Mouse (Mus musculus): Measurements from ENCODE around the gene Kpna4. TPM values are rescaled to one million over a fixed set of nuclear protein-coding genes. Genes with fewer than 3 reads are reported as not detected.

Kpna4 gene
- 27.7 and 31.5 TPM in 2 replicates for polyA plus RNA-seq (2016; fragmentation: Nextera tagmentation; extraction: Ambion mirVana)

DNA sequence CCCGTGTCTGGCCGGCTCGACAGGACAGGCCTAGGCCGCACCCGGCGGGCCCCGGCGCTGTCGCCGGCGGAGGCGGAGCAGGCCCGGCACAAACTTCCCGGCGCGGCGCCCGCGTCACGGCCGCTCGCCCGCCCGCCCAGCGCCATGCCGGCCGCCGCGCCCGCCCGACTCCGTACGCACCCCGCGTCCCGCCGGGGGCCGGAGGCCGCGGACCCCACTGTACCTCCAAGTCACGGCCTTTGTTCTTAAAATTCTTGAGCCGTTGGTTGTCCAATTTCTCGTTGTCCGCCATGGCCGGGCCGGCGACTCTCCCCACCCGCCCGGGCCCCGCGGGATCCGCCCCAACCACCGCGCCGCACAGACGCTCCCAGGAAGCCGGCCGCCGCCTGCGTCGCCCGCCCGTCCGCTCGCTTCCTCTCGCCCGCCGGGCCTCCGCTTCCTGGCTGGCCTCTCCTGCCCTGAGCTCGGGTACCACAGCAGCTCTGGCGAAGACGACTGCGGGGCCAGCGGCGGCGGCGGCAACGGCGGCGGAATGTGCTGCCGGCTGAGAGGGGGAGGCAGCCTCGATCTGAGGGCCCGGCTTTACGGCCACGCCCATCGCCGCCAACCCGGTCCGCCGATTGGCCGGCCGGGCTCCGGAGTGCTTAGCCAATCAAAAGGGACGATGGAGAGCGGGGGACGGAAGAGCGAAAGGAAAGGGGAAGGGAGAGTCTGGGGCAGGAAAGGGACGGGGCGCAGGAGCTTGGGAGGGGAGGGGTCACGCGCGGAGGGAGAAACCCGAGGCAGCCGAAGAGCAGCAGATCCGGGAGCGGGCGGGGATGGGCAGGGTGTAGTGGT, at the start of gene Kpna4:
TSS of gene Kpna4 (minus strand) at position 605 of the 837 bp plus-strand sequence.
- H3K27me3 ChIP-seq (replicated peaks) = no peaks in the 10 kb centered on the region
- H3K9ac ChIP-seq = peak within 1 kb of the TSS; percentile 96
- H3K4me1 ChIP-seq = peaks cover 28% of the 10 kb centered on the region
- H3K9me3 ChIP-seq (replicated peaks) = no peaks in the 10 kb centered on the region
- peak within 1 kb of the TSS; percentile 92 for H3K27ac ChIP-seq
- ATAC-seq = peak; percentile 92
- peak within 1 kb of the TSS; percentile 93 for H3K4me3 ChIP-seq
- under 1% methylated on average over 100 of the region's 107 CpGs for WGBS (ENCODE audit: insufficient replicate concordance)
- peak within 1 kb of the TSS; percentile 85 for H3K4me2 ChIP-seq
- H3K36me3 ChIP-seq = no peaks in the 10 kb centered on the region

DNA sequence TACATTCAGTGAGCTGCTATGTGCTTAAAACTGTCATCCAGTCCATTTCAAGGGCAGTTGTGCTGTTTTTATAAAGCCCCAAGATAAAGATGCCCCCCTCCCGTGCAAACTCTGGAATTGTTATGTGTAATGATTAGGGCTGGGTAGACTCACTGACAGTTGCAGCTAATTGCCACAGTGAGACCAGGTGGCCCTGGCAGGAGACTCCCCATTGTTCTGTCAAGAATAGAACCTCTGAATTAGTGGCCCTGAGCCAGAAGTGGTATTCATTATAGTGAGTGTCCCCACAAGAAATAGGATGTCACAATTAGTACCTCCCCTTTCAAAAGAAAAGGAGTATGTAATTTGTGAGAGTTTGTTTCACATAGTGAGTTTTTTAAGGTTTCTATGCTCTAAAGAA, 48.3 kb upstream of the Kpna4 start:
- Histone ChIP-seq H3K36me3 (no peaks in the 10 kb centered on the region), H3K4me3 (no peak overlapping the region), H3K4me1 (no peaks in the 10 kb centered on the region), H3K9ac (no peak overlapping the region), H3K4me2 (no peak overlapping the region), H3K27ac (no peak overlapping the region), H3K9me3 (replicated peaks) (no peaks in the 10 kb centered on the region), H3K27me3 (replicated peaks) (no peaks in the 10 kb centered on the region)
- ATAC-seq = no peak
- WGBS (ENCODE audit: insufficient replicate concordance) = 48% methylated on average over 1 of the region's 1 CpGs

DNA sequence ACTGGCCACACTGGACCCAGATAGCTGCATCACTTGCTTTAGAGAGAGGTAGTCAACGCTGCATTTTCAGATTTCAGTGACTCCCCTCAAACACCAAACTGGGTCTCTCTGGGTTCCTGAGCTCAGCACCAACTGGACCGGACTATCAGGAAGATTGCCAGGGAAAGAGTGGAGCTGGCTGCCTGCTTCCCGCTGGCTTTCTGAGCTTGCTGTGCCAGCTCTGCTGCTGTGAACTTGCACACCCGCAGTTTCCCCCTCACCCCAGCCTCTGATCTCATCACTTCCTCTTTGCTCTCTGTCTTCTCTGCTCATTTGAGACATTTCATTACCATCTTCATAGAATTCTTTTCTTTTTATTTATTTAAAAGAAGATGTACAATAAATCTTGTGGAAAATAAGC, 44.2 kb upstream of the Kpna4 start:
- no peaks in the 10 kb centered on the region for H3K36me3 ChIP-seq
- H3K4me1 ChIP-seq = no peaks in the 10 kb centered on the region
- no peak overlapping the region for H3K9ac ChIP-seq
- no peak overlapping the region for H3K27ac ChIP-seq
- no peak for ATAC-seq
- WGBS (ENCODE audit: insufficient replicate concordance) = 34% methylated on average over 4 of the region's 4 CpGs
- H3K27me3 ChIP-seq (replicated peaks) = no peaks in the 10 kb centered on the region
- H3K4me2 ChIP-seq = no peak overlapping the region
- H3K9me3 ChIP-seq (replicated peaks) = no peaks in the 10 kb centered on the region
- H3K4me3 ChIP-seq = no peak overlapping the region

DNA sequence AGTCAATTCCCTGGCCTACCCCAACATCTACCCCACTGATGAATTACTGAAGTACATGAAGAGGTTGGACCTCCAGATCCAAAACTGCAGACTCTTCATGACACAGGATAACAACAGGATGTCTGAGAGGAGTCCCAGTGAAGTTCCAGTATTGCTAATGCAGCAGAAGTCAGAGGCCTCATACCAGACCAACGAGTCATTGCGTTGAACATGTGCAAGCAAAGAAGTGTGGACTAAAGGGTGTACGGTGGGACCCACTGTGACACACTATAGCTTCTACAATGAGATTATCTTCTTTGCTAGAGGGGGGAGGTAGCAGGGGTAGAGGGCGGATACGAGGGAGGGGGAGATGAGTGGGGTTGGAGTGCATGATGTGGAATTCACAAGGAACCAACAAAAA, 42.9 kb upstream of the Kpna4 start:
- H3K4me3 ChIP-seq = no peak overlapping the region
- no peaks in the 10 kb centered on the region for H3K4me1 ChIP-seq
- ATAC-seq = no peak
- no peaks in the 10 kb centered on the region for H3K36me3 ChIP-seq
- no peak overlapping the region for H3K27ac ChIP-seq
- H3K27me3 ChIP-seq (replicated peaks) = no peaks in the 10 kb centered on the region
- H3K9ac ChIP-seq = no peak overlapping the region
- no peak overlapping the region for H3K4me2 ChIP-seq
- H3K9me3 ChIP-seq (replicated peaks) = no peaks in the 10 kb centered on the region
- 78% methylated on average over 5 of the region's 5 CpGs for WGBS (ENCODE audit: insufficient replicate concordance)

DNA sequence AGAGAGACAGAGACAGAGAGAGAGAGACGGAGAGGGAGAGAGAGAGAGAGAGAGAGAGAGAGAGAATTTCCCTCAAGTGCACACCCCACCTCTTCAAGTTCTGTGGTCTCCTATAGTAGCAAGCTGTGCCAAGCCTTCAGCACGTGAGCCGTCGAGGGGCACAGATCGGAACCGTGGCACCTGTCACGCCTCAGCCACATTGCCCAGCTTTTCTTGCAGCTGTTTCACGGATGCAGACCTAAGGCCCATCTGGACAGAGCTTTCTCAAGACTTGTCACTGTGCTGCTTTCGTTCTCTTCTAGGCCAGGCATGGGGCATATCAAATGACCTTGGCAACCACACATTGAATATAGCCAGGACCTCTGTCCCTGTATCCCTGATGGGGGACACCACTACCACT, 41.8 kb upstream of the Kpna4 start:
- no peaks in the 10 kb centered on the region for H3K36me3 ChIP-seq
- no peak overlapping the region for H3K27ac ChIP-seq
- H3K27me3 ChIP-seq (replicated peaks) = no peaks in the 10 kb centered on the region
- H3K4me3 ChIP-seq = no peak overlapping the region
- H3K4me1 ChIP-seq = no peaks in the 10 kb centered on the region
- no peaks in the 10 kb centered on the region for H3K9me3 ChIP-seq (replicated peaks)
- ATAC-seq = no peak
- WGBS (ENCODE audit: insufficient replicate concordance) = 80% methylated on average over 9 of the region's 9 CpGs
- no peak overlapping the region for H3K4me2 ChIP-seq
- H3K9ac ChIP-seq = no peak overlapping the region

DNA sequence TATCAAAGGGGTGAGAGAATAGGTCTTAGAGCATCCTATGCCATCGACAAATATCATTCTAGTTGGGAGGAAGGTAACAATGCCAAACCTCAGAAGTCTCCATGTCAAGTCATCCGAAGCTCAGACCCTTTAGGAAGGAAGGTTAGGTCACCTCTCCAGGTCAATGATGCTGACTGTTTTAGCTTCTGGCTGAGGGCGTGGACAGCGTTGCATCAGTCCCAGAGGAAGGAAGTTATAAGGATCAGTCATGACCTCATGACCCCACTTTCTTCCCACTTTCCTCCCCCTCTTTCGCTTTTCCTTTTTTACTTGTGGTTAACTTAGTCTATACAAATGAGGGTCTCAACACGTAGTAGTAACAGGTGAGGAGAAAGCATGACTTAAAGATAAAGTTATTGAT, 36.1 kb upstream of the Kpna4 start:
- no peaks in the 10 kb centered on the region for H3K36me3 ChIP-seq
- no peaks in the 10 kb centered on the region for H3K9me3 ChIP-seq (replicated peaks)
- ATAC-seq = no peak
- H3K27me3 ChIP-seq (replicated peaks) = no peaks in the 10 kb centered on the region
- WGBS (ENCODE audit: insufficient replicate concordance) = 33% methylated on average over 6 of the region's 6 CpGs
- H3K9ac ChIP-seq = no peak overlapping the region
- H3K4me3 ChIP-seq = no peak overlapping the region
- no peak overlapping the region for H3K27ac ChIP-seq
- no peak overlapping the region for H3K4me2 ChIP-seq
- H3K4me1 ChIP-seq = no peaks in the 10 kb centered on the region

DNA sequence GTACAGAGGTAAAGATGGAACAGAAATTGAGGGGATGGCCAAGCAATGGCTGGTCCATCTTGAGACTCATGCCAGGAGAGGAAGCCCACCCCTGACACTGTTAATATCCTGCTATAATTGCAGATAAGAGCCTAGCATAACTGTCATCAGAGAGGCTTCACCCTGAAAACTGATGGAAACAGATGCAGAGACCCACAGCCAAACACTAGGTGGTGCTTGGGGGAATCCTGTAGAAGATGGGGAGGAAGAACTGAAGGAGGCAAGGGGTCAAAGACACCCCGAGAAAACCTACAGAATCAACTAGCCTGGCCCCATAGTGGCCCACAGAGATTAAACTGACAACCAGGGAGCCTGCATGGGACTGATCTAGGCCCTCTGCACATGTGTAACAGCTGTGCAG, 33.5 kb upstream of the Kpna4 start:
- H3K9ac ChIP-seq = no peak overlapping the region
- no peak for ATAC-seq
- no peak overlapping the region for H3K27ac ChIP-seq
- WGBS (ENCODE audit: insufficient replicate concordance) = 21% methylated on average over 1 of the region's 1 CpGs
- no peaks in the 10 kb centered on the region for H3K27me3 ChIP-seq (replicated peaks)
- no peak overlapping the region for H3K4me2 ChIP-seq
- H3K4me3 ChIP-seq = no peak overlapping the region
- no peaks in the 10 kb centered on the region for H3K9me3 ChIP-seq (replicated peaks)
- H3K36me3 ChIP-seq = no peaks in the 10 kb centered on the region
- H3K4me1 ChIP-seq = no peaks in the 10 kb centered on the region

DNA sequence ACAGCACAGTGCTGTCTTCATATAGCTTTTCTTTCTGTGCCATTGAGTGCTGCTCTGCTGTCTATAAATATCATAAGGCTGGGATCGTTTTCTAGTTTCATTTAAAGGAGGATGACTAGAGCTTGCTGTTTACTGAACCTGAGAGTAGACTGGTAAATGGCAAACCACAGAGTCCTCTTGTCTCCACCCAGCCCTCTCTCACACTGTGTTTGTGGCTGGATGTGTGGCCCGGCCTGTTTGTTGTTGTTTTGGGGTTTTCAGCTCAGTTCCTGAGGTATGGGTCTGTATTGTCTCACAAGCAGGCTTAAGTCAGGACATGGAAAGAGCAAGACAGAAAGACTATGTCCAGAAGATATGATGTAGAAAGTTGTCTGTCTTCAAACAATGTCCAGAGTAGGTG, 32.6 kb upstream of the Kpna4 start:
- Histone ChIP-seq H3K27ac (no peak overlapping the region), H3K4me1 (no peaks in the 10 kb centered on the region), H3K27me3 (replicated peaks) (no peaks in the 10 kb centered on the region), H3K4me3 (no peak overlapping the region), H3K9me3 (replicated peaks) (no peaks in the 10 kb centered on the region), H3K4me2 (no peak overlapping the region), H3K36me3 (no peaks in the 10 kb centered on the region), H3K9ac (no peak overlapping the region)
- 57% methylated on average over 2 of the region's 2 CpGs for WGBS (ENCODE audit: insufficient replicate concordance)
- ATAC-seq = no peak

DNA sequence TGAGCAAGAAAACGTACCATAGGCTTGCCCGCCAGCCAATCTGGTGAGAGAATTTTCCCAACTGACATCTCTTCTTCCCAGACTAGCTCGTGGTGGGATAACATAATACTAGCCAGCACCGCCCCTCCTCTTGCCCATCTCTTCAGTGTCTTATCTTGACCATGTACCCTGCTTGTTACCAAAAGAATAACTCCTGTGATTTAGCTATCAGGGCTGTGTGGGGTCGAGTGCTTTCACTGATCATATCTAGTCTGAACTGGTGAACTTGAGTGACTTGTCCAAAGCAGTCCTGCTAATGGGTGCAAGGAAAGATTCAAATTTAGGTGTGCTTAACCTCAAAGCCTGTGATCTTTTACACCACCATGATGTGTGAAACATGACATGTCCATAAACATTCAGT, 31.0 kb upstream of the Kpna4 start:
- no peak overlapping the region for H3K9ac ChIP-seq
- no peak overlapping the region for H3K27ac ChIP-seq
- H3K4me3 ChIP-seq = no peak overlapping the region
- H3K4me2 ChIP-seq = no peak overlapping the region
- no peaks in the 10 kb centered on the region for H3K36me3 ChIP-seq
- 46% methylated on average over 5 of the region's 5 CpGs for WGBS (ENCODE audit: insufficient replicate concordance)
- ATAC-seq = no peak
- H3K4me1 ChIP-seq = no peaks in the 10 kb centered on the region
- no peaks in the 10 kb centered on the region for H3K27me3 ChIP-seq (replicated peaks)
- H3K9me3 ChIP-seq (replicated peaks) = no peaks in the 10 kb centered on the region

DNA sequence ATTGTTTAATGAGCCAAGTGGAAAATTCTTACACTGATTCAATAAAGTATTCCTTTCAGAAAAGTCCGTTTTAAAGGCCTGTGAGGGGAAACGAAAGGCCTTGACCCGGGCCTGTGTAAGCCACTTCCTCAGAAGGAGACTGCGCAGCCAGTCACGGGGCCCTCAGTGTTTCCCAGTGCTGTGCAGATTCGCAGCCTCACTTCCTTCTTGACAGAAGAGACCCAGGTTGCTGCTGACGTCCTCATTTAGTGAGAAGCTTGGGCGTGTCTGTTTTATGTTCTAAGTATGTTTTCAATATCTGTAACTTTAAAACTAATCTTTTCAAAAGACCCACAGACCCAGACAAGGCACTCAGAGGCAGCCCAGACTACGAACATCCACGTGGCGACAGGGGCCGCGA, 29.6 kb upstream of the Kpna4 start:
- H3K27ac ChIP-seq = no peak overlapping the region
- 50% methylated on average over 13 of the region's 13 CpGs for WGBS (ENCODE audit: insufficient replicate concordance)
- H3K27me3 ChIP-seq (replicated peaks) = no peaks in the 10 kb centered on the region
- H3K4me3 ChIP-seq = no peak overlapping the region
- no peak overlapping the region for H3K9ac ChIP-seq
- H3K4me2 ChIP-seq = no peak overlapping the region
- H3K4me1 ChIP-seq = no peaks in the 10 kb centered on the region
- H3K36me3 ChIP-seq = no peaks in the 10 kb centered on the region
- ATAC-seq = no peak
- no peaks in the 10 kb centered on the region for H3K9me3 ChIP-seq (replicated peaks)

DNA sequence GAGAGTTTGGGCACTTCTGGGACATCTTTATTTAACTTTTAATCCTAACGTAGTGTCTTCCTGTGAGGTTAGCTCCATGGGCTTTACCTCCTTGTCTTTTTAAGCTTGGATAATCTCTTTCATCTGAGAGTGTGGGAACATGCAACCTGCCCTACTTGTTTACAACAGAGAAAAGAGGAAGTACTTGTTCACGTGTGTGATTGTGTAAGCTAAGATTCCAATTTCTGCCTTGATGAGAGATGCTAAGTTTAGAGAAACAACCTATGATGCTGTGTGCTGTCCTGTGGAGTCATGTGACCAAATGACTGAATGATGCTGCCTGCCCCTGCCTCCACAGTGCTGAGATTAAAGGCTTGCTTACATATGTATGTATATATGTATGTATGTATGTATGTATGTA, 27.8 kb upstream of the Kpna4 start:
- no peak for ATAC-seq

DNA sequence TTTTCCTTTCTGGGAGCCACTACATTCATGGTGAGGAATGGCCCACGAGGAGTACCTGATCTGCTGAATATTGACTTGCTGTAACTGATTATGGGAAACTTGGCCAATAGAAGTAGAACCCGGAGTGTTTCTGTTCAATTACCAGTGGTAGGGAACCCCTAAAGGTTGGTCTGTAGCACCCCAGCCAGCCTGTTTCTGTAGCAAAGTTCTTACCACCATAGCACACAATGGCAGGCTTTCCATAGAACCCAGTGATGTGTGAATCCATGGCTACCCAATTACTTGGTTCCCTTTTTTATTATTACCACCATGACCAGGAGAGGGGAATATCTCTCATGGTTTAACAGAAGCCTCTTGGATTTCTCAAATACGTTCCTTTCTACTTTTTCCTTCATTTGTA, 24.0 kb upstream of the Kpna4 start:
- 69% methylated on average over 3 of the region's 3 CpGs for WGBS (ENCODE audit: insufficient replicate concordance)
- no peaks in the 10 kb centered on the region for H3K4me1 ChIP-seq
- H3K9ac ChIP-seq = no peak overlapping the region
- no peak overlapping the region for H3K27ac ChIP-seq
- H3K36me3 ChIP-seq = no peaks in the 10 kb centered on the region
- H3K9me3 ChIP-seq (replicated peaks) = no peaks in the 10 kb centered on the region
- no peak overlapping the region for H3K4me3 ChIP-seq
- ATAC-seq = no peak
- no peak overlapping the region for H3K4me2 ChIP-seq
- H3K27me3 ChIP-seq (replicated peaks) = no peaks in the 10 kb centered on the region

More for the DNA sequence above, 27.8 kb upstream of the Kpna4 start:
- no peaks in the 10 kb centered on the region for H3K4me1 ChIP-seq
- H3K9me3 ChIP-seq (replicated peaks) = no peaks in the 10 kb centered on the region
- WGBS (ENCODE audit: insufficient replicate concordance) = 32% methylated on average over 2 of the region's 2 CpGs
- H3K36me3 ChIP-seq = no peaks in the 10 kb centered on the region
- H3K27me3 ChIP-seq (replicated peaks) = no peaks in the 10 kb centered on the region
- no peak overlapping the region for H3K4me3 ChIP-seq
- H3K27ac ChIP-seq = no peak overlapping the region
- no peak overlapping the region for H3K4me2 ChIP-seq
- no peak overlapping the region for H3K9ac ChIP-seq

All from liver, embryonic 12.5 days (tissue).